Mouse (Mus musculus): ENCODE results near the gene Tmtc1. TPM values are rescaled to one million over a fixed set of nuclear protein-coding genes. Genes with fewer than 3 reads are reported as not detected.

Tmtc1 gene
- polyA plus RNA-seq, 1 experiment from 2014 or later, result 1.0 TPM

DNA sequence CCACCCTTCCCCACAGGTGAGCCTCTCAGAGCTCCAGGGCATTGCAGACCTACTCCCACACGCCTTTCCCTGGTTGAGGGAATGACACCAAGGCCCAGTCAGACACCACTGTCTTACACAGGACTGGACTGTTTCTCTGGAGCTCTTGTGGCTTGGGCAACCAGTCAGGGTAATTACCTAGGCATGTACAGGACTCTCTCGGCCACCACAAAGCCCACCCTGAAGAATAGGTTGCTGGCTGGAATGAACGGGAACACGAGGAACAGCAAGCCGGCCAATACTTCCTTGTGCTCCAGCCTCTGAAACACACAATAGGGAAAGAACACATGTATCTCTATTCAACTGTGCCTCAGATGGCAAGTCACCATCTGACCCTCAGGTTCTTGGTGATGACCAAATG lies 138.4 kb downstream of the Tmtc1 start:
- no peak overlapping the region for H3K4me2 ChIP-seq (ENCODE audit: low read depth, severe bottlenecking)
- no peak overlapping the region for H3K9ac ChIP-seq (ENCODE audit: low read length)
- no peak for ATAC-seq (ENCODE audit: insufficient number of reproducible peaks, low FRiP score, low TSS enrichment, low read depth)
- H3K27ac ChIP-seq (replicated peaks; ENCODE audit: low read depth, low read length), result no peak overlapping the region
- no peaks in the 10 kb centered on the region for H3K36me3 ChIP-seq (ENCODE audit: control insufficient read depth, insufficient read depth, low read length)
- WGBS, result 89% methylated on average over 5 of the region's 5 CpGs
- no peak overlapping the region for H3K4me3 ChIP-seq (ENCODE audit: low read depth, low read length)
- DNase-seq (ENCODE audit: low spot score), result no peak
- no peaks in the 10 kb centered on the region for H3K27me3 ChIP-seq (ENCODE audit: control insufficient read depth, insufficient read depth, low read length)
- no peaks in the 10 kb centered on the region for H3K9me3 ChIP-seq (ENCODE audit: control insufficient read depth, low read length)
- no peaks in the 10 kb centered on the region for H3K4me1 ChIP-seq (ENCODE audit: control insufficient read depth, insufficient read depth, low read length)

DNA sequence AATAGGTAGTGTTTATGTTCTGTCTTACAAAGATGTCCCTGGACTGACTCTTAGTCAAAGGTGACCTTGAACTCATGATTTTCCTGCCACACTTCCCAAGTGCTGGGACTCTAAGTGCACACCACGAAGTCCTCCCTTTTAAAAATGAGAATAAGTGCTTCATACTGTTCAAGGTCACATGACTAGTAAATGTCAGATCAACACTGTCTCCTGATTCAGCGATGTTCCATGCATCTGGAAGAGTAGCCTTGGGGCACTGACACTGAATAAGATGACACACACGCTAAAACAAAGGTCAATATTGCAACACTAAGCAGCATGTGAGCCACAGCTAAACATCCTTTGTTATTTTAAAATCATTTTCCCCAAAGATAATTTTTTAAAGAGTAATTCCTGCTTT lies 139.0 kb downstream of the Tmtc1 start:
- DNase-seq (ENCODE audit: low spot score) (no peak), ATAC-seq (ENCODE audit: insufficient number of reproducible peaks, low FRiP score, low TSS enrichment, low read depth) (no peak)
- H3K27ac ChIP-seq (replicated peaks; ENCODE audit: low read depth, low read length), result no peak overlapping the region
- H3K4me1 ChIP-seq (ENCODE audit: control insufficient read depth, insufficient read depth, low read length), result no peaks in the 10 kb centered on the region
- H3K9ac ChIP-seq (ENCODE audit: low read length), result no peak overlapping the region
- H3K4me2 ChIP-seq (ENCODE audit: low read depth, severe bottlenecking), result no peak overlapping the region
- 89% methylated on average over 3 of the region's 3 CpGs for WGBS
- H3K4me3 ChIP-seq (ENCODE audit: low read depth, low read length), result no peak overlapping the region
- H3K9me3 ChIP-seq (ENCODE audit: control insufficient read depth, low read length), result no peaks in the 10 kb centered on the region
- H3K27me3 ChIP-seq (ENCODE audit: control insufficient read depth, insufficient read depth, low read length), result no peaks in the 10 kb centered on the region
- H3K36me3 ChIP-seq (ENCODE audit: control insufficient read depth, insufficient read depth, low read length), result no peaks in the 10 kb centered on the region

DNA sequence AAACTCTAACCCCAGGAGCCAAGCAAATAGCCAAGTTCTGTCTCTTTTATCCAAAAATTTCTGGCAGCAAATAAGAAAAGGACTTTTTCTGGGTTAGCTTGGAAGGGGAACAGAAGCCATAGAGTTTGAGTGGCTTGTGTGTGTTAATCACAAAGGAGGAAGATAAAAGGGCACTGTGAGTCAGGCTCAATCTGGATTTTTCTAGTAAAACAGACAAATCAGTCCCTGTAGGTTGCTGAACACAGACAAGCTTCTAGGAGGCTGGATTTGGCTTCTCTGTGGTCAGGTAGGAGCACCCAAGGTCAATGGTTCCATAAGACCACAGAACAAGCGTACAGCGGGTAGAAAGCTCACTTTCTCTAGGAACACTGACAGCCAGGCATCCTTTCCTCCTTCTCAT lies 141.9 kb downstream of the Tmtc1 start:
- Histone ChIP-seq H3K9ac (ENCODE audit: low read length) (no peak overlapping the region), H3K4me2 (ENCODE audit: low read depth, severe bottlenecking) (no peak overlapping the region), H3K27ac (replicated peaks; ENCODE audit: low read depth, low read length) (no peak overlapping the region), H3K36me3 (ENCODE audit: control insufficient read depth, insufficient read depth, low read length) (no peaks in the 10 kb centered on the region), H3K27me3 (ENCODE audit: control insufficient read depth, insufficient read depth, low read length) (no peaks in the 10 kb centered on the region), H3K4me1 (ENCODE audit: control insufficient read depth, insufficient read depth, low read length) (no peaks in the 10 kb centered on the region), H3K4me3 (ENCODE audit: low read depth, low read length) (no peak overlapping the region), H3K9me3 (ENCODE audit: control insufficient read depth, low read length) (no peaks in the 10 kb centered on the region)
- 81% methylated on average over 2 of the region's 2 CpGs for WGBS
- no peak for ATAC-seq (ENCODE audit: insufficient number of reproducible peaks, low FRiP score, low TSS enrichment, low read depth)
- DNase-seq (ENCODE audit: low spot score), result no peak

DNA sequence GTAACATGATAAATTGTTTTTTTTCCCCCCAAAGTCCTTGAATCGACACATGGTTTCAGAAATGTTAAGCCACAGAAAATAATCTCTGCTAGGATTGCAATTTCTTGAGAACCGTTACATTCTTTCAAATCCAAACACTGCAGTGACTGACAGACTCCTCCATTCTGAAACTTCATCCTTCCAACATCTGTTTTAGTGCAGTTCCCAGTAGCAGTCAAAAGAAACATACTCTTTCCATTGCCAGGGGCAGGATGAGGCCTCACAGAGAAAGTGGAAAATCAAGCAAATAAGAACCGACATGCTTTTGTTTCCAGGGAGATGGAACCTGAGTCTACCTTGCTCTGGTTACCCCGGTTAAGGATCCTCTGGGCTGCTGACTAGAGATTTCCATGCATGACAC lies 147.1 kb downstream of the Tmtc1 start:
- Histone ChIP-seq H3K27me3 (ENCODE audit: control insufficient read depth, insufficient read depth, low read length) (no peaks in the 10 kb centered on the region), H3K9ac (ENCODE audit: low read length) (no peak overlapping the region), H3K4me3 (ENCODE audit: low read depth, low read length) (no peak overlapping the region), H3K9me3 (ENCODE audit: control insufficient read depth, low read length) (no peaks in the 10 kb centered on the region), H3K27ac (replicated peaks; ENCODE audit: low read depth, low read length) (no peak overlapping the region), H3K4me2 (ENCODE audit: low read depth, severe bottlenecking) (no peak overlapping the region), H3K4me1 (ENCODE audit: control insufficient read depth, insufficient read depth, low read length) (0 out of 2 replicates have a peak, but pooled peaks cover 3% of the 10 kb centered on the region), H3K36me3 (ENCODE audit: control insufficient read depth, insufficient read depth, low read length) (no peaks in the 10 kb centered on the region)
- no peak for DNase-seq (ENCODE audit: low spot score)
- WGBS, result 66% methylated on average over 4 of the region's 4 CpGs
- no peak for ATAC-seq (ENCODE audit: insufficient number of reproducible peaks, low FRiP score, low TSS enrichment, low read depth)

DNA sequence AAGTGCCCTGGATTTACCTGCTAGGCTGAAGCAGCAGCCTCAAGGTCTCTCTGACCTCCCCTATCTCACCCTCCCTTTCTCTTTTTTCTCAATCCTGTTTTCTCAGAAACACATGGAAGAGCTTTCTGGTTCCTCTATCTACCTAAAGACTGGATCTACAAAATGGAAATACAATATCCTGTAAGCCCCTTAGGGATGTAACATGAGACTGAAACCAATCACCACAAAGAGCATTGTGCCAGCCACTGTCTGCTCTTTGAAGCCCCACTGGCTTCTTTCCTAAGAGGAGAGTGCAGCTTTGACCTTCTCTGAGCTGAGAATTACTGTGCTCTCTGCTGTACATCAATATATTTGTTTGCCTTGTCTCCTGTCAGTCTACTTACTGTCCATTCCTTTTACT lies 147.8 kb downstream of the Tmtc1 start:
- 0 out of 2 replicates have a peak, but pooled peaks cover 3% of the 10 kb centered on the region for H3K4me1 ChIP-seq (ENCODE audit: control insufficient read depth, insufficient read depth, low read length)
- H3K36me3 ChIP-seq (ENCODE audit: control insufficient read depth, insufficient read depth, low read length), result no peaks in the 10 kb centered on the region
- no peak overlapping the region for H3K4me2 ChIP-seq (ENCODE audit: low read depth, severe bottlenecking)
- H3K9me3 ChIP-seq (ENCODE audit: control insufficient read depth, low read length), result no peaks in the 10 kb centered on the region
- no peak overlapping the region for H3K4me3 ChIP-seq (ENCODE audit: low read depth, low read length)
- no peak overlapping the region for H3K9ac ChIP-seq (ENCODE audit: low read length)
- DNase-seq (ENCODE audit: low spot score), result no peak
- H3K27ac ChIP-seq (replicated peaks; ENCODE audit: low read depth, low read length), result no peak overlapping the region
- ATAC-seq (ENCODE audit: insufficient number of reproducible peaks, low FRiP score, low TSS enrichment, low read depth), result no peak
- no peaks in the 10 kb centered on the region for H3K27me3 ChIP-seq (ENCODE audit: control insufficient read depth, insufficient read depth, low read length)

DNA sequence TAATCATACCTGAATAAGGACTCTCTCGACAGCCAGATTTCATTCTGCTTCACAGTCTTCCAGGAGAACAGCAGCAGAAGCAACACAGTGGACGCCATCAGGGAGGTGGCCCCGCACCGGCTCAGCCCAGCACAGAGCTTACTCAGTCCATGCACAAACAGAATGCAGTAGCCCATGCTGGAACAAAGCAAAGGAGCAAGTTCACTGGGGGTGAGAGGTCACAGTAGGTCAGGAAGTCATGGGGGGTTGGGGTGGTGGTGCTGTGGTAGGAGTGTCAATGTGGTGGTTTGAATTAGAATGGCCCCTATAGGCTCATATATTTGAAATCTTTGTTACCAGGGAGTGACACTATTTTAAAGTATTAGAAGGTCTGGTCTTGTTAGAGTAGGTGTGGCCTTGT lies 149.7 kb downstream of the Tmtc1 start:
- Histone ChIP-seq H3K27ac (replicated peaks; ENCODE audit: low read depth, low read length) (no peak overlapping the region), H3K36me3 (ENCODE audit: control insufficient read depth, insufficient read depth, low read length) (no peaks in the 10 kb centered on the region), H3K27me3 (ENCODE audit: control insufficient read depth, insufficient read depth, low read length) (no peaks in the 10 kb centered on the region), H3K9ac (ENCODE audit: low read length) (no peak overlapping the region), H3K4me3 (ENCODE audit: low read depth, low read length) (no peak overlapping the region), H3K4me2 (ENCODE audit: low read depth, severe bottlenecking) (no peak overlapping the region), H3K9me3 (ENCODE audit: control insufficient read depth, low read length) (no peaks in the 10 kb centered on the region), H3K4me1 (ENCODE audit: control insufficient read depth, insufficient read depth, low read length) (0 out of 2 replicates have a peak, but pooled peaks cover 3% of the 10 kb centered on the region)
- WGBS, result 45% methylated on average over 4 of the region's 4 CpGs
- DNase-seq (ENCODE audit: low spot score), result no peak
- ATAC-seq (ENCODE audit: insufficient number of reproducible peaks, low FRiP score, low TSS enrichment, low read depth), result no peak

DNA sequence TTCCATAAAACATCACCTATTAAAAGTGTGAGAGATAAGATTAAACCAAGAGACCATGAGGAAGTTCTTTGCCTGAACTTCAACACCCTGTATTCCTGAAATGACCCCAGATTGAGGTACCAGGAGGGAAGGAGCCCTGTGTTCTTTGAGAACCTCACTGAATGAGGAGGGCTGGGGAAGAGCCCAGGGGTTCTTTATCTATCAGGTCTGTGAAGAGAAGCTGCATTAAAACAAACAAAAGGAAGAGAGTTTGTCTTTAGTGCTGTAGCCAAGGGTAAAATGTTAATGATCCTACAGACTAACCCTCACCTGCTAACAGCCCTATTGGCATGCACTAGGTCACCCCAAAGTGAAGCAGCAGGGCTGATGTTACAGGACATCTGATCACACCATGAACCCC lies 153.3 kb downstream of the Tmtc1 start:
- H3K4me1 ChIP-seq (ENCODE audit: control insufficient read depth, insufficient read depth, low read length), result no peaks in the 10 kb centered on the region
- H3K27me3 ChIP-seq (ENCODE audit: control insufficient read depth, insufficient read depth, low read length), result no peaks in the 10 kb centered on the region
- H3K36me3 ChIP-seq (ENCODE audit: control insufficient read depth, insufficient read depth, low read length), result no peaks in the 10 kb centered on the region
- H3K9ac ChIP-seq (ENCODE audit: low read length), result no peak overlapping the region
- H3K4me3 ChIP-seq (ENCODE audit: low read depth, low read length), result no peak overlapping the region
- H3K9me3 ChIP-seq (ENCODE audit: control insufficient read depth, low read length), result no peaks in the 10 kb centered on the region
- H3K4me2 ChIP-seq (ENCODE audit: low read depth, severe bottlenecking), result no peak overlapping the region
- DNase-seq (ENCODE audit: low spot score) (no peak), ATAC-seq (ENCODE audit: insufficient number of reproducible peaks, low FRiP score, low TSS enrichment, low read depth) (no peak)
- no peak overlapping the region for H3K27ac ChIP-seq (replicated peaks; ENCODE audit: low read depth, low read length)

DNA sequence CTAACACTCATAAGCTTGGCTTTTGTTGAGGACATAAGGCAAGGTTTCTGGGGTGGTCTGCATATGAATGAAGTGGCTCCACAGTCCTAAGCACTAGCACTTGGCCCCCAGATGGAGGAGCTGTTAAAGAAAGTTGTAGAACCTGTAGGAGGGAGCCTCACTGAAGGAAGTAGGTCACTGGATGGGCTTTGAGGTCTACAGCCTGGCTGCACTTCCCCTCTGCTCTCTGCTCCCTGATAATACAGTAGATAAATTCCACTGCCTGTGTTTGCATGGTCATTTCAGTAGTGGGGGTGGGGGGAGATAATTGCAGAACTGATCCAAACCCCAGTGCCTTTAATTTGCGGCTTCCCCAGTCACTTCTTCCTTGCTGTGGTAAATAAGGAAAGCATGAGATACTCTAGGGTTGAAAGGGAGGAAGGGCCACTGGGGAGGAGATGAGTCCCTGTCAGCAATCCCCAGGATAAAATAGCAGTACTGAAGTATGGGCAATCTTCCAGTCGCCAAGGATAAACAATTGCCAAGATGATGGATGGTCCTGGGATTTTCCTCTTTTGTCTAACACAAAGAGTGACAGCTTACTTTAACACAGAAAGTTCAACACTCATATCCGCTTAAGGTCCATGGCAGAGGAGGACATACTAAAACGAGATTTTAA lies 160.8 kb downstream of the Tmtc1 start:
- Histone ChIP-seq H3K4me2 (ENCODE audit: low read depth, severe bottlenecking) (no peak overlapping the region), H3K36me3 (ENCODE audit: control insufficient read depth, insufficient read depth, low read length) (no peaks in the 10 kb centered on the region), H3K4me3 (ENCODE audit: low read depth, low read length) (no peak overlapping the region), H3K9me3 (ENCODE audit: control insufficient read depth, low read length) (no peaks in the 10 kb centered on the region), H3K27ac (replicated peaks; ENCODE audit: low read depth, low read length) (no peak overlapping the region), H3K4me1 (ENCODE audit: control insufficient read depth, insufficient read depth, low read length) (no peaks in the 10 kb centered on the region), H3K9ac (ENCODE audit: low read length) (no peak overlapping the region), H3K27me3 (ENCODE audit: control insufficient read depth, insufficient read depth, low read length) (no peaks in the 10 kb centered on the region)
- no peak for DNase-seq (ENCODE audit: low spot score)
- WGBS, result 69% methylated on average over 4 of the region's 4 CpGs
- ATAC-seq (ENCODE audit: insufficient number of reproducible peaks, low FRiP score, low TSS enrichment, low read depth), result no peak

DNA sequence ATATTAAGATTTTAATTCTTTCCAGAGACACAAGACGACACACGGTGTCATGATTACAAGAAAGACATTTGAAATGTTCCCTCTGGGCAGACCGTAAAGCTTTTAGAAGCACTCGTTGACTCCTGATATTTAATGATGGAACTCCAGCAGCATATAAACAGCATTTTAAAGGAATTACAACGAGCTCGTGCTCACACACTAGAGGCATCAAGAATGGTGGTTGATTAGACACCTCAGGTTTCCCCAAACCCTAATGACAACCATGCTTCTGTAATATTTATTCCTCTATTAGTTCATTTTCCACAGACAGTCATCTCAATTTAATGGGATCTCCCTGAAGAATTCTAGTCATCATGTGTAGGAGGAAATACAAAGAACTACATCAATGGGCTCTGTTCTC lies 164.9 kb downstream of the Tmtc1 start:
- no peak for DNase-seq (ENCODE audit: low spot score)
- Histone ChIP-seq H3K27ac (replicated peaks; ENCODE audit: low read depth, low read length) (no peak overlapping the region), H3K27me3 (ENCODE audit: control insufficient read depth, insufficient read depth, low read length) (no peaks in the 10 kb centered on the region), H3K4me1 (ENCODE audit: control insufficient read depth, insufficient read depth, low read length) (no peaks in the 10 kb centered on the region), H3K4me2 (ENCODE audit: low read depth, severe bottlenecking) (no peak overlapping the region), H3K36me3 (ENCODE audit: control insufficient read depth, insufficient read depth, low read length) (no peaks in the 10 kb centered on the region), H3K9me3 (ENCODE audit: control insufficient read depth, low read length) (no peaks in the 10 kb centered on the region), H3K9ac (ENCODE audit: low read length) (no peak overlapping the region), H3K4me3 (ENCODE audit: low read depth, low read length) (no peak overlapping the region)
- 44% methylated on average over 6 of the region's 6 CpGs for WGBS
- no peak for ATAC-seq (ENCODE audit: insufficient number of reproducible peaks, low FRiP score, low TSS enrichment, low read depth)
